Mouse (Mus musculus) macrophage (primary cell): Measurements from ENCODE around the gene Tnpo1. TPM values are rescaled to one million over a fixed set of nuclear protein-coding genes. Genes with fewer than 3 reads are reported as not detected.
A peak's percentile ranks its signal among the peaks of the same experiment; 100 is the strongest.

Experiments used
- H3K27ac ChIP-seq: fragments of 350-480 bp; formaldehyde crosslinking; 2 replicates; pipeline ENCODE4 v1.9.0; 2021
- H3K36me3 ChIP-seq: fragments of 350-480 bp; formaldehyde crosslinking; 2 replicates; pipeline ENCODE4 v1.9.0; 2021; ENCODE audit errors: inconsistent target
- H3K4me3 ChIP-seq: fragments of 350-480 bp; formaldehyde crosslinking; 2 replicates; pipeline ENCODE4 v1.9.0; 2021; ENCODE audit errors: inconsistent target
- H3K79me2 ChIP-seq: fragments of 350-480 bp; formaldehyde crosslinking; 2 replicates; pipeline ENCODE4 v1.9.0; 2021; ENCODE audit errors: inconsistent target
- WGBS: methylation state at CpG from one replicate; pipeline ENCODE4 v1.1.7; 2026; ENCODE audit warnings: inconsistent platforms; ENCODE audit not compliant: missing documents; 5-methylcytosine and 5-hydroxymethylcytosine counted together
- polyA plus RNA-seq: library from polyadenylated mRNA; stranded (reverse); fragments of 250-400 nt; gene quantifications from 3 replicates; pipeline ENCODE4 v1.2.4, GENCODE M21; 2018; ENCODE audit warnings: inconsistent platforms
- total RNA-seq, 78 experiments: library from RNA; depleted of rRNA; stranded (reverse); fragments of 250-400 nt; gene quantifications; 1 replicate in 9 of 78; 2 replicates in 24 of 78; 3 replicates in 43 of 78; 4 replicates in 2 of 78; pipeline ENCODE4 v1.2.4; 2018; ENCODE audit warnings: inconsistent platforms in 56 of 78

The Tnpo1 gene
- total RNA-seq (2018; cell fraction: chromatin; rRNA removed), result 100 to 1,000 TPM in 12 of 26 experiments, 10 to 100 TPM in 14; 29.0 to 143 (median 86.4) TPM
- 10 to 100 TPM; 41.8 to 72.5 (median 57.5) TPM for total RNA-seq (2018; cell fraction: cytosol; rRNA removed)
- 100 to 1,000 TPM in 2 of 26 experiments, 10 to 100 TPM in 24; 32.3 to 124 (median 65.5) TPM for total RNA-seq (2018; cell fraction: nucleus; rRNA removed)
- polyA plus RNA-seq, result 25.1 to 51.3 TPM (median 32.1 TPM) in 3 replicates

DNA sequence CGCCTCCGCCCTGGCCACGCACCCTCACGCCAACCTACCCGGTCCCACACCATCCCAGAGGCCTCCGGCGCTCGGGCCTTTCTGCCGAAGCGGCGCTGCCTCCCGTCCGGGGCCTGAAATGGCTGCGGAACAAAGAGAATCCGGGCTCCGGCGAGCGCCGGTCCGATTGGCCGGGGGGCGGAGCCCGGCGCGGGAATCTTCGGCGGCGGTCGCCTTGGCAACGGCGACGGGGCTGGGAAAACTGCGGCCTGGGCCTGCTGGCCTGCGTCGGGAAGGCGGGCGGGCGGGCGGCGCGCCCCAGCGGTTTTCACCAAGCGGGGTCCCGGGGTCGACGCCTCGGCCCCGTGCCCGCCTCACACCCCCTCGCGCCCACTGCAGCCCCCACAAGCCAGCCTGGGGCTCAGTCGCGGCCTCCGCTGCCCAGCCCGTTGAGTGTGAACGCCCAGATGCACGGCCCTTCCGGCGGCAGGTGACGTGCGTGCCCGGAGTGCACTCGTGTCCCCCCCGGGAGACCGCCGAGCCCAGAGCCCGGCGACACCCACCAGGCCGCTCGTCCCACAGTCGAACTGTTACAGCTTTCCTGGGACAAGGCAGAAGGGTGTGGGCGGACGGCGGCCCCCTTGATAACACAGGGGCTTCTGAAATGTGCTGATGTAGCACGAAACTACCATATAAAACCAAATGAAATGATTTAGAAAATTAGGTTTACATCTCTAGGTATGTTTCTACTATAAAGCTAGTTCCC, at the start of gene Tnpo1:
Gene Tnpo1 (minus strand): TSS at position 172 of the 745 bp plus-strand sequence.
- 0 out of 2 replicates have a peak, but pooled peaks cover 4% of the 10 kb centered on the region for H3K36me3 ChIP-seq
- peak within 1 kb of the TSS; percentile 69 for H3K4me3 ChIP-seq
- 3% methylated on average over 56 of the region's 75 CpGs for WGBS
- H3K27ac ChIP-seq, result peak within 1 kb of the TSS; percentile 63
- peaks cover 40% of the 10 kb centered on the region for H3K79me2 ChIP-seq

DNA sequence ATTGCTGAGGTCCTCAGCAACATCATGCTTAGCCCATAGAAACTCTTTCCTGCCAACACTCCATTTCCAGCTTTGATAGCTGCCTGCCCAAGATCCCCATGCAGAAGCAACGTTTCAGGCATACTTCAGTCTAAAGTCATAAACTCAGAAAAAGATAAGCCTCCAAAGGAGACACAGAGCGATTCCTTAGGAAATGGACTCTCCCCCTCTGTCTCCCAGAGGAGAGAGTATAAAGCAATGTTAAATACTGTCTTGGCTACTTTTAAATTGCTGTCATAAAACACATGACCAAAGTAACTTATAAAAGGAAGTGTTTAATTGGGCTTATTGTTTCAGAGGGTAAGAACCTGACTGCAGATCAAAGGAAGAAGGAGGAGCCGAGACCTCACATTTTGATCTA, 45.9 kb upstream of the Tnpo1 start:
- Histone ChIP-seq H3K4me3 (no peak overlapping the region), H3K27ac (no peak overlapping the region)
- 97% methylated on average over 3 of the region's 3 CpGs for WGBS

DNA sequence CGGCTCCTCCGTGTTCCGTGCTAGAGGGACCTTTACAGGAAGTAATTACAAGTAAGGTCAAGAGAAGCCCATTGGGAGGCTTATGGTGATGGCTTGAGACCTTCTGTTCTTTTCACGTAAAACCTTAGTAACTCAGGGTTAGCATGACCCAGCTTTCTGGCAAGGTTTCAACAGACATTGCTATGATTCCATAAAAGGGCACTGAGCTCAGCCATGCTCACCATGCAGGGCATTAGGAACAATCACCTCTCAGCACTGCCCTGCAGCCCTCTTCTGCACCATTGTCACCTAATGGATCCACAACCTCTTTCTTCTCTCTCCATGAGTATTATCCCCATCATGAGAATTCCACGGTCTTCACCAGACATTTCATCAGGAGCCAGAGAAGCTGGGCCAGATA, 45.5 kb upstream of the Tnpo1 start:
- Histone ChIP-seq H3K4me3 (no peak overlapping the region), H3K27ac (no peak overlapping the region), H3K36me3 (no peaks in the 10 kb centered on the region), H3K79me2 (no peaks in the 10 kb centered on the region)
- 95% methylated on average over 5 of the region's 5 CpGs for WGBS

More for the DNA sequence above, 45.9 kb upstream of the Tnpo1 start:
- H3K36me3 ChIP-seq, result no peaks in the 10 kb centered on the region
- H3K79me2 ChIP-seq, result no peaks in the 10 kb centered on the region

DNA sequence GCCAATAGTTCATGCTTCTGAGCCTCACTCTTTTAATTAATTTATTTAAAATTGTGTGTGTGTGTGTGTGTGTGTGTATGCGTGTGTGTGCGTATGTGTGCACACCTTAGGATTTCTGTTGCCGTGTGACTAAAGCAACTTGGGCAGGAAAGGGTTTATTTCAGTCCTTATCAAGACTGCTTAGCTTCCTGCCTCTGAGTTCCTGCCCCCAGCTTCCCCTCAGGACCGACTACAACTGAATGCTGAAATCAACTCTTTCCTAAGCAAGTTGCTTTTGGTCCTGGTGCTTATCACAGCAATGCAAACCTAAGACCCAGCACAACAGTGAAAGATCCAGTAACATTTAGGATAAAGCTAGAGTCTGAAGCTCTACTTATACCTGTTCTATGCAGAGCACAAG, 42.3 kb upstream of the Tnpo1 start:
- H3K4me3 ChIP-seq, result no peak overlapping the region
- no peak overlapping the region for H3K27ac ChIP-seq
- no peaks in the 10 kb centered on the region for H3K79me2 ChIP-seq
- no peaks in the 10 kb centered on the region for H3K36me3 ChIP-seq
- WGBS, result 28% methylated on average over 4 of the region's 4 CpGs

DNA sequence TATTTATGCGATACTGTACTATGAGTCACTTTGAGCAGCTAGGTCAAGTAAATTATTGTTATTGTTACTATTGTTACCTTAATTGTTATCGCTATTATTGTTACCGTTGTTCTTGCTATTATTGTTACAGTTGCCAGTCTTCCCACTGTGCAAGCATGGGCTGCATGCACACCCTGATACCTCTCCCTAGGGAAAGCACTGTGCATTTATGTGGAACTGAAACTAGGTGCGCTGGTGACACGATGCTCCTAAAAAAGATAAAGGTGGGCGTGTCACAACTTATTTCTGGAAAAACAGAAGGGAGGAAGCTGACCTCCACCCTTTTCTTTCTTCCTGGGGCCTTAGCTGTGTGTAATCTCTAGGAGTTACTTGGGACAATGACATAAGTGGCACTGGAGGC, 41.8 kb upstream of the Tnpo1 start:
- no peak overlapping the region for H3K27ac ChIP-seq
- no peaks in the 10 kb centered on the region for H3K36me3 ChIP-seq
- no peak overlapping the region for H3K4me3 ChIP-seq
- WGBS, result 61% methylated on average over 6 of the region's 6 CpGs
- H3K79me2 ChIP-seq, result no peaks in the 10 kb centered on the region

DNA sequence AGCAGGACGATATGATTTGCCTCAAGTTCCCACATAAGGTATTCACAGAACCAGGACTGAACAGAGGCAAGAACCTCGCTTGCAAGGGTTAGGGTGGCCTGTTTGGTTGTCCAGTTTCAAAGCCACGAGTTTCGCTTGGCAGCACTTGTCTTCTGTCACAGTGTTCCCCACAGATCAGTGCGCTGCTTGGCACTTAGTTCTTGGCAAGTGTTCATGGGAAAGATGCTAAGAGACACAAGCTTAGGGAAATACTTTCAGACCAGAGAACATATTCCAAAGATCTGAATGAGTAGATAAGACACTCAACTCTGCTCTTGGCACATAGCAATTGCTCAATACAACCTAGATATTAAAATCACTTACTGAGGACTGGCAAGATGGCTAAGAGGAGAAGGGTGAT, 40.4 kb upstream of the Tnpo1 start:
- H3K4me3 ChIP-seq, result no peak overlapping the region
- H3K27ac ChIP-seq, result no peak overlapping the region
- H3K36me3 ChIP-seq, result no peaks in the 10 kb centered on the region
- WGBS, result 85% methylated on average over 5 of the region's 5 CpGs
- H3K79me2 ChIP-seq, result no peaks in the 10 kb centered on the region

DNA sequence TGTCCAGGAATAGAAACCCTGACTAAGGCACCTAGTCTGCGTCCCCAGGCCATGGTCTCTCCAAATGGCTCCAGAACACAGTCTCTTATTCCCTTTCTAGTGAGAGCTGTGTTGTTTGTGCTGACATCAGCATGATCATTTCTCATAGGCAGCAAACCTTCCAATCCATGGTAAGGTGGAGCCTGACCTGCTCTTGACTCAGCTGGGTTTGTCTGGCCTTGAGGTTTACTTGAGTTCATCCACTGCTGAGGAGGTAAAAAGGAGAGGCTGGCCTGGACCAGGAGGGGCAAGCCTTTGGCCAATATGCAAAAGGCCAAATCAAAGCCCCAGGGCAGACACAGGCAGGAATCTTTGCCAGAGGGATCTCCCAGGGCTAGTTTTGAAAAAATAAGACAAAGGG, 37.4 kb upstream of the Tnpo1 start:
- Histone ChIP-seq H3K79me2 (no peaks in the 10 kb centered on the region), H3K4me3 (no peak overlapping the region), H3K27ac (no peak overlapping the region), H3K36me3 (no peaks in the 10 kb centered on the region)
- 87% methylated on average over 1 of the region's 1 CpGs for WGBS

DNA sequence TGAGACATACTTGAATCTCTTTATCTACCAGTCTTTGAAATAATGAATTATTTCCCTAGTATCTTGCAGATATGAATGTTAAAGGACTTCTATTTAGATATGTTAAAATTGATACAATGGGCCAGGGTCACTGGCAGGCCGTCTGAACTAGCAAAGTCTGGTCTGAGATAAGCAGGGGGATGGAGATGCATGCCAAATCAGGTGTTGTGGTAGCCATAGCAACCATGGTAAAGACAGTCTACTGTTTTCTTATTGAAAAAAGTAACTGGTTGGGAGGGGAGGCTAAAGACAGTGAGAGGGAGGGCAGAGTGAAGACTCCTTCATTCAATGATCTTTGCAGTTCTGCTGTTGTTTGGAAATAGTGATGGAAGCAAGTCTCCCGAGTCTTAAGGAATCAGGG, 32.0 kb upstream of the Tnpo1 start:
- Histone ChIP-seq H3K4me3 (no peak overlapping the region), H3K79me2 (no peaks in the 10 kb centered on the region), H3K27ac (no peak overlapping the region), H3K36me3 (no peaks in the 10 kb centered on the region)
- WGBS, result 95% methylated on average over 2 of the region's 2 CpGs

DNA sequence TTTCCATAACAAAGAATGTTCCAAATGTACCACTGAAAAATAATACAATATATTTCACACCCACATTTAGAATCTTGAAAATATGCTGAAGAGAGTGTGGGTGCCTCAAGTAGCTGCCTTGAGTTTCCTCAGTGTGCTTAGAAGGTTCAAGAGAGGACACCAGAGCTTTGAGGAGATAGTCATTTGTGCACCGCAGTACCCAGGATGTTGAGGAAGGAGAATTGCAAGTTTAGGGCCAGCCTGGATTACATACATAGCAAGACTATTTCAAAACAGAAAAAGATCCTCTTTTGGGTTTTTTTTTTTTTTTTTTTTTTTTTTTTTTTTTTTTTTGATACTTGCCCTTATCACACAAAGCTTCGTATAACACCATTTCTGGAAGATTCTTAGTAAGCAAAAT, 30.0 kb upstream of the Tnpo1 start:
- no peaks in the 10 kb centered on the region for H3K36me3 ChIP-seq
- no peaks in the 10 kb centered on the region for H3K79me2 ChIP-seq
- no peak overlapping the region for H3K4me3 ChIP-seq
- WGBS, result 6% methylated on average over 1 of the region's 2 CpGs
- no peak overlapping the region for H3K27ac ChIP-seq

DNA sequence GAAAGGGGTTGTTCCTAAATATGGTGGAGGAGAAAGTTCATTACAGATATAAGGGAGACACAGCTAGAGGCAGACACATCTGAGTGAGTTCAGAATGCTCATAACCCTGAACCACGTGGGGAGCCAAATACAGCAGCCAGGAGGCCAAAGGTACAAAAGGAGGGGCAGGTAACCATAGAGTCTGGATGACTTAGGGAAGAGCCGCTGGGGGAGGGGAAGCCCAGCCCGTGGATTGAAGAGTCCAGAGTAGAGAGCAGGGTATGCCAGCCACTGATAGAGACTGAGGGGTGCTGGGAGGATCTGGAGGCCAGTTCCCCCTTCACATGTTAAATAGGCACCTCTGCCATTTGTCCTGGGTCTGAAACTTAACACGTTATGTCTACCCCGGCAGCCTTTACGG, 29.5 kb upstream of the Tnpo1 start:
- 71% methylated on average over 6 of the region's 6 CpGs for WGBS
- H3K4me3 ChIP-seq, result no peak overlapping the region
- no peak overlapping the region for H3K27ac ChIP-seq
- H3K36me3 ChIP-seq, result no peaks in the 10 kb centered on the region
- no peaks in the 10 kb centered on the region for H3K79me2 ChIP-seq

DNA sequence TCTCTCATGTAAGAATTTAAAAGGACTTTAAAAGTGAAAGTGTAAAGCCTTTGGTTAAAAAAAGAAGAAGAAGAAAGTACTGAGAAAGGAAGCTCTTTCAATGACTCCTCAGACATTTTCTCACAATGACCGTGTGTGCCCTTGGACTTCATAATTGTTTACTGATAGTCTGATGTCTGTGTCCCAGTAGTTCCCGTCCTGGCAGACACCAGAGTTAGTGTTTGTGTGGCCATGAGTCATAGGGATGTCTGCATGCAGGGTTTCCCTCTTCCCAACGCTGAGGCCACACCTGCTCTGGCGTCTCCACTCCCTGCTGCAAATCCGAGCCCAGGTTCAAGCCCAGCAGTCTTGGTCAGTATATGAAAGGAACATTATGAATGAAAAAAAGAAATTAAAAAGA, 29.0 kb upstream of the Tnpo1 start:
- H3K36me3 ChIP-seq, result no peaks in the 10 kb centered on the region
- H3K79me2 ChIP-seq, result no peaks in the 10 kb centered on the region
- 20% methylated on average over 5 of the region's 5 CpGs for WGBS
- H3K27ac ChIP-seq, result no peak overlapping the region
- H3K4me3 ChIP-seq, result no peak overlapping the region

DNA sequence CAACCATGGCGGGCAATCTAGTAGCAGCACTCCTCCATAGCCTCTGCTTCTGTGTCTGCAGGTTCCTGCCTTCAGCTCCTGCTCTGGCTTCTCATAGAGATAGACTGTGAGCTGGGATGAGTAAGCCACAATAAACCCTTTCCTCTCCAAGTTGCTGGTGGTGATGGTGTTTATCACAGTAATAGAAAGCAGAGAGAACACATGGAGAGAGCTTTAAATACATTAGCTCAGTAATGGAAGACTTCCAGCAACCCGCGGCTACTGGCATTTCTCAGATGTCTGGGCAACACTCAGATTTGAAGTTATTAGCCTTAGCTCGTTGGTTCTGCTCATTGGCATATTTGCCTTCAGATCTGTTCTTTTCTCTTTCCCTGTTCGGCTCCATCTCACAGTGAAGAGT, 27.6 kb upstream of the Tnpo1 start:
- Histone ChIP-seq H3K79me2 (no peaks in the 10 kb centered on the region), H3K4me3 (no peak overlapping the region), H3K27ac (no peak overlapping the region), H3K36me3 (no peaks in the 10 kb centered on the region)
- WGBS, result 87% methylated on average over 5 of the region's 5 CpGs

DNA sequence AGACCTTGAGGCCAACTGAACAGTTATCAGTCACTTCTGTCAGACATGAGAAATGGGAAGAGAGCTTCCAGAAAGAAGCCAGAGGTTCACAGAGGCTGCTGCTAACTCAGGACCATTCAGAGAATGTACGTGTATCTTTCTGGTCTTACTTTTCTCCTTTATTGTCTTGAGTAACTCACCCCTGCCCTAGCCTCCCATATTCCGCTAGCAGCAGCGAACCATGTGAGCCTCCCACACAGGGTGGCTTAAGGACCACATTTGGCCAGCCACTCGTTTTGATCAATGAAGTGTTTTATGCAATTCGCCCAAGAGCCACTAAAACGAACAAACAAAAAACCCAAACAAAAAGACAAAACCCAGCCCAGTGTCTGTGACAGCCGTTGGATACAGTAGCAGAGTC, 25.8 kb upstream of the Tnpo1 start:
- Histone ChIP-seq H3K27ac (no peak overlapping the region), H3K79me2 (no peaks in the 10 kb centered on the region), H3K4me3 (no peak overlapping the region), H3K36me3 (no peaks in the 10 kb centered on the region)
- WGBS, result 97% methylated on average over 6 of the region's 7 CpGs

DNA sequence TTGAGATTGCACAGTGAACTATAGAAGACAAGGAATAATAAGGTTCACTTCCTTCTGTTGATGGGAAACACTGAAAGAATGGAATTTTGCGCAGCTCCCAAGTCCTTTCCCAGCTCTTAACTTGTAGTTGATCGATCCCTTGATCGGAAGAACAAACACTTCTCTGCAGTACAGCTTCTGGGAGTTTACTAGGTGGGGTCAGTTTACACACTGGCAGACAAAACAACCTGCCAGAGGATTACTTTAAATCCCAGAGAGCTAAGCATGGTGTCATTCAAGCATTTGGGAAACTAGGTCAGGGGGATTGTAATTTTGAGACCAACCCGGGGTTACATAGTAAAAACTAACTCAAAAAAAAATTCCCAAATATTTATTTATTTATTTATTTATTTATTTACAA, 22.0 kb upstream of the Tnpo1 start:
- Histone ChIP-seq H3K79me2 (no peaks in the 10 kb centered on the region), H3K36me3 (no peaks in the 10 kb centered on the region), H3K27ac (no peak overlapping the region), H3K4me3 (no peak overlapping the region)
- 100% methylated on average over 4 of the region's 4 CpGs for WGBS

DNA sequence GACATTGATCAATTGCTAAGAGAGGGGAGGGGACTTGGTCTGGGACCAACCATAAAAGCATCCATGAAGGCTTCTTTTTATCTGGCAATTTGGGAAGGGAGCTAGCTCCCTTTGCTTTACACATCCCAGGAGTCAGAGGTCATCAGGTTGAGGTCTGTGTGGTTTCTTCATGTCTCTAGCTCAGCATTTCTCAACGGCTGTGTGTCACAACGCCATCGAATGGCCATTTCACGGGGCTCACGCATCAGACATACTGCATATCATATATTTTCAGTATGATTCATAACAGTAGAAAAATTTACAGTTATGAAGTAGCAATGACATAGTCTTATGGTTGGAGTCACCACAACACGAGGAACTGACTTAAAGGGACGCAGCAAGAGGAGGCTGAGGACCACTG, 20.2 kb upstream of the Tnpo1 start:
- no peaks in the 10 kb centered on the region for H3K79me2 ChIP-seq
- H3K36me3 ChIP-seq, result no peaks in the 10 kb centered on the region
- H3K27ac ChIP-seq, result no peak overlapping the region
- no peak overlapping the region for H3K4me3 ChIP-seq
- WGBS, result 59% methylated on average over 7 of the region's 7 CpGs
